Mouse (Mus musculus) heart, adult 2 months (tissue): ENCODE results near the gene Npdc1.

Experiments
- CTCF ChIP-seq: fragments of 200-600 bp; IDR thresholded peaks from 2 replicates; pipeline ENCODE4 v1.8.1; 2022; ENCODE audit warnings: antibody characterized with exemption, mild to moderate bottlenecking, moderate library complexity
- POLR2A ChIP-seq: fragments of 200-500 bp; IDR thresholded peaks from 2 replicates; pipeline ENCODE4 v1.6.1; 2011; ENCODE audit warnings: mild to moderate bottlenecking, low read depth, low read length, control low read depth; ENCODE audit not compliant: insufficient read depth

DNA sequence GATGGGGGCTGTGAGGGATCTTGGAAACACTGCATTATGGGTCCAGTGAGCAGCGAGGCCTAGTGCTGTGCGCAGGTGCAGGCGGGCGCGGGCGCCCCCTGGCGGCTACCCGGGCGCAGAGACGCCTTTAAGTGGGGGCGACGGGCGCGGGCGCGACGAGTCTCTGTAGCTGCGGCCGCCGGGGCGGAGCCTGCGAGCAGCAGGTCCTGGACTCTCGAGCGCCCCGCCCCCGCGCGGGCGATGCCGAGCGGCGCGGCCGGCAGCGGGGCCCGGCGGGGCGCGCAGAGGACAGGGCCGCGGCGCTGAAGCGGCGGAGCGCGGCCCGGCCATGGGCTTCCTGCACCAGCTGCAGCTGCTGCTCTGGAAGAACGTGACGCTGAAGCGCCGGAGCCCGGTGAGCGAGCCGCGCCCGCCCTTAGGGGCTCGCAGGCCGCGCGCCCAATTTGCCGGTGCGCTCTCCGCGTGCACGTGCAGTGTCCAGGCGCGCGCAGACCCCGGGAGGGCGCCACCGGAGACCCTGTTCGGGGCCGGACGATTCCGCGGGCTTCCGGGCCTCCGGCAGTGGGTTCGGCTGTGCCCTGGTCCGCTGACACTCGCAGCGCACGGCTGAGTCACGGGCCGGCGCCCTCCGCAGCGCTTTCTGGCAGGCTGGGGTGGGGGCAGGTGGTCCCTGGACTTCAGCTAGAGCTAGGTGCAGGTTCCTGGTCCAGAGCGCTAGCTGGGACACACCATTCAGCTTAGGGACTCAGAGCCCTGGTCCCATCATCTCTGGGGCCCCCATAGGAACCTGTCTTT lies 29.5 kb downstream of the Npdc1 start, which contains the start of gene Abca2:
- TF ChIP-seq CTCF: peak; percentile 89
- no peak for TF ChIP-seq POLR2A
